Mouse (Mus musculus) left cerebral cortex, postnatal 10 days (tissue): ENCODE data around the gene Slc25a42. TPM values are rescaled to one million over a fixed set of nuclear protein-coding genes. Genes with fewer than 3 reads are reported as not detected.
A peak's percentile ranks its signal among the peaks of the same experiment; 100 is the strongest.
"Not testable (repeated sequence)": the region's sequence is repeated elsewhere in the genome, so short reads cannot be mapped to it uniquely, and the experiment has no call there.

Experiments used
- DNase-seq, 2 experiments: peaks; one replicate each; pipeline ENCODE4 v3.0.0; 2021 to 2022; ENCODE audit warnings: low spot score in 2 of 2, mixed read lengths in 1 of 2; ENCODE audit errors: extremely low spot score in 1 of 2
- intact Hi-C: fragments of 180-260 bp; cut with DNase I; formaldehyde crosslinking; loops from one replicate; pipeline ENCODE4 v1.15.1; 2025
- total RNA-seq, 2 experiments: library from RNA; stranded (reverse); gene quantifications; 2 replicates each; pipeline ENCODE4 v1.2.3; 2021

Slc25a42 gene
- total RNA-seq, 2 experiments from 2014 or later = 26.1 to 26.6 TPM

- no peak for DNase-seq
- intact Hi-C loops = no loop called here
Observed at GRCm38 (mm10) chr8:70217441-70217840, 5.3 kb upstream of the Slc25a42 start.

- intact Hi-C loops = no loop called here
- peak; percentile 73 to 74 for DNase-seq
Observed at GRCm38 (mm10) chr8:70216566-70216965, 4.5 kb upstream of the Slc25a42 start.

- DNase-seq, intact Hi-C loops: not testable (repeated sequence)
Observed at GRCm38 (mm10) chr8:70216161-70216560, 4.1 kb upstream of the Slc25a42 start.

DNA sequence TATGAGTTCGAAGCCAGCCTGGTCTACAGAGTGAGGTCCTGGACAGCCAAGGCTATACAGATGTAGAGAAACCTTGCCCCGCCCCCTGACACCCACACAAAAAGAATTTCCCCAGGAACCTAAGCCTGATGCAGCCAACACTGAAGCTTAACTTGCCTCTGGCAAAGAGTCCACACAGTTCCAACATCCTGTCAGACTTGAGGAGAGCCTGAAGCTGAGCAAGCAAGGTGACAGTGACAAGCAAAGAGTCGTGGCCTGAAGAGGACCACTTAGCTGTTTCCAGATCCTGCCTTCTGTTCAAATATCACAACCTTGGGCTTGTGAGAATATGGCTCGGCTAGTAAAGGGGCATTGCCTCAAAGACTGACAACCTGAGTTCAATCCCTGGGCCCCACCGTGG lies 3.0 kb upstream of the Slc25a42 start:
- intact Hi-C loops = no loop called here
- DNase-seq = no peak

DNA sequence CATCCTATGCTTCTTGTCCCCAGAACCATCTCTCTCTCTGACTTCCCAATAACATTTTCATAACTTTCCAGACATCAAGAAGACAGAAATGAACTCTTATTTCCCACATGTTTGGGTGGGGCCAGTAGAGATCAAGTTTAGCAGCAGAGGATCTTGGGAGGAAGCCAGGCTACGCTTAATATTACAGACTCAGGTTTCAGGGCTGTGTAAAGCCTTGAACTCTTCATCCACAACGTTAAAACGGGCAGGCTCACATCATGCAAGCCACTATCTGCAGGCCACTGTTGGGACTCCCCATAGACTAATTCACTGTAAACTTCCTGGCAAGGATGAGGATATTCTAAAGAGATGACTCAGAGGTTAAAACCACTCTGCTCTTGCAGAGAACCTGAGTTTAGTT lies 2.3 kb upstream of the Slc25a42 start:
- DNase-seq = no peak
- intact Hi-C loops = no loop called here

- intact Hi-C loops = no loop called here
- DNase-seq = peak in 1 of 2 experiments; percentile 69
Observed at GRCm38 (mm10) chr8:70211726-70212111, 386 bp downstream of the Slc25a42 start.

GRCm38 (mm10) chr8:70211275-70211674 lies 830 bp downstream of the Slc25a42 start:
- intact Hi-C loops = no loop called here
- DNase-seq = no peak

GRCm38 (mm10) chr8:70210538-70210937 lies 1.6 kb downstream of the Slc25a42 start:
- DNase-seq = peak in 1 of 2 experiments; percentile 51
- intact Hi-C loops = no loop called here

DNA sequence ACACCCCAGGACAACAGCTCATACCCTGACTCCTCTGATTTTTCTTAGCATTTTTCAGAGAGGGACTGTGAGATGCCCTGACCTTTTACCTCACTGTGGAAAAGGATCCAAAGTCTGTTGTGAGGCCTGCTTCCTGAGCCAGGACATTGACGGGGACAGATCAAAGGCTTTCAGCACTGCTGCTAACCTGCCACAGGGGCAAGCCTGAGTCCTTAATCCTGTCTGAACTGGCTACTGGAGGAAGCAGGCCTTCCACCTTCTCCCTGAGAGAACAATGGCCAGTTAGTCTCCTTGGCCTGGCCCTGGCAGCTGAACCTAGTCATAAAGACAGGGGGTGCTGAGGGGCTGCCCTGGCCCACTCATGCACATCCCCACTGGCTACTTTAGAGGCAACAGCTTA lies 4.0 kb downstream of the Slc25a42 start:
- peak in 1 of 2 experiments; percentile 64 for DNase-seq
- intact Hi-C loops = no loop called here

DNA sequence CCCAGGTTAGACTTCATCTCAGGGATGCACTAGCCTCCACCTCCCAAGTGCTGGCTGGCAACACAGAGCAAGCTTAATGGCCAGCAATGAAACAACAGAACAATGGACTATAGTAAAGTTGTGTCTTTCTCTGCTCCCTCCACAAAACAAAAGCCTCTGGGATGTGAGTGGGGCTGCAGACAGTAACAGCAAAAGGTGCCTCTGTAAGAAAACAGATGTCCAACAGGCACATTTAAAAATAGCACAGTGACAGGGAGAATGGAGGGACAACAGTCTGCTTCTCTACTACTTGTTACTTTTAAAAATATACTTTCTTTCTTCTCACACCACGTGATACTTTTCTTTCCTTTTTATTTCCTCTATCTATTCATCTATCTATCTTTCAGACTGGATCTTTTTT lies 7.3 kb downstream of the Slc25a42 start:
- no peak for DNase-seq
- intact Hi-C loops = no loop called here

DNA sequence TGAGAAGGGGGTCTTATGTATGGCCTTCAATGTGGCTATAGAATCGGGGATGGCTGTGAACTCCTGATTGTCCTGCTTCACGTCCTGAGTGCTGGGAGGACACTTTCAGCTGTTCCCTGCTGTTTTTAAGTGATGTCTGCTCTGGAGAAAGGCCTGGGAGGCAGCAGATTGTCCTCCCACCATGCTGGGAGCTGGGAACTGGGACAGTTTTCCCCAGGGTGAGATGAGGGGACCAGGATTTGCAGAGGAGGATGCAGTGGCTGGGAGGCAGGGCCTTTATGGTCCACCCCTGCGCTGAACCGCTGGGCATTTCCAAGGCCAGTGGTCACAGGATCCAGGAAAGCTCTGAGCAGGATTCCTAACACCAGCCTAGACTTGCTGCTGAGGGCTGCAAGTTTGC lies 9.0 kb downstream of the Slc25a42 start:
- intact Hi-C loops = no loop called here
- peak in 1 of 2 experiments; percentile 22 for DNase-seq

DNA sequence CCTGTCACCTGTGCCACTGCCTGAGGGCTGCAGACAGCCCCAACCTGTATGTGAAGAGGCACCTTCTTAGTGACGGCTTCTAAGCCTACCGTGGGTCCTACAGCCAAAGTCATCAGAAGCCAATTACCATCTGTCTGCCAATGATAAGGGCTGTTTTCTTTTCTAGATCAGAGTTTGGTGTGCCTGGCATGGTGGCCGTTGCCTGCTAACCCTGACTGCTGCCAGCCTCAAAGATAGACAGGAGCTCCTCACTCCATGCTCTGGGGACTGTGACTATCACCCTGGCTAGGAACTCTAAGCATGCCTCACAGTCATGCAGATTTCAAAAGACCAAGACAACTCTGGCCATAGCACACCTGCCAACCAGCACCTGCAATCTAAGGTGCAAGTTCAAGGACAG lies 10.7 kb downstream of the Slc25a42 start:
- no peak for DNase-seq
- intact Hi-C loops = no loop called here

DNA sequence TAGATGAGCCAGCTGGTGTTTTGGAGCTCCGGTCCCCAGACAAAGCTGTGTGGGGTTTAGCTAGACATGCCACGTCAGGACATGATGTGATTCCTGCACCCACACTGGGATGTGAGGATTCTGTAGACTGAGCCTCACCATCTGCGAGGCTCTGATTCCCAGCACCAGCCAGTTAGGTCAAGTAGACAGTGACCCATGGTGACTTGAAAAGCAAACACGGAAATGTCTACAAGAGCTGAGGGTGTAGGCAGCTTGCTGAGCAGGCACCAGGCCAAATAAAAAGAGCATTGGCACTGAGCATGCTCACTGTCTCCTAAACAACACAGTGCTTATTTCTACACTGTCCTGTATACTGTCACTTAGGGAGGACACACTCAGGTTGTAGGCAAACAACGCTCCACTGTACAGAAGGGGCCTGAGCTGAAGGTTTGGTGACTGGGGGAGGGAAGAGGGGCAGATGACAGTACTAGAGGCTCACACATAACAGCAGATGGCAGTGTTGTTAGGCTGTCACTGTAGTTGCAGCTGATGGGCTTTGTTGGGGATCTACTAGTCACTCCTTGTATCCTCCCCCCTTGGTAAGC lies 11.9 kb downstream of the Slc25a42 start:
- DNase-seq = no peak
- intact Hi-C loops = no loop called here

DNA sequence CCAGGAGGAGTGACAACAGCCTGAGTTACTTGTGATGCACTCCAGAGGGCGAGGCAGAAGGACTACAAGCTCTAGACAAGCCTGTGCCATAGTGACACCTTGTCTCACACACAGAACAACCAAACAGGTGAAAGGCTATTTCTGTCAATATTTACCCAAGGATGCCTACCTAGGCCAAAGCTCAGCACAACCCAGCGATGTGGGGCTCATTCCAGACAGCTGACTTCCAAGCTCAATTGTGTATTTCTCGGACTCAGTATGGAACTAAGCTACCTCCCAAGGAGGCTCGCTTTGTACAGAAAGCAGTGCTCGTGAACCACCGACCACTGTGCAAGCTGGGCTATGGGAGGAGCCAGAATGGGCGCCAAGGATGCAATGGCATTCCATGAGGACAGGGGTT lies 14.5 kb downstream of the Slc25a42 start:
- DNase-seq = no peak
- intact Hi-C loops = no loop called here

GRCm38 (mm10) chr8:70195762-70196161 lies 16.3 kb downstream of the Slc25a42 start:
- intact Hi-C loops = no loop called here
- DNase-seq = no peak

DNA sequence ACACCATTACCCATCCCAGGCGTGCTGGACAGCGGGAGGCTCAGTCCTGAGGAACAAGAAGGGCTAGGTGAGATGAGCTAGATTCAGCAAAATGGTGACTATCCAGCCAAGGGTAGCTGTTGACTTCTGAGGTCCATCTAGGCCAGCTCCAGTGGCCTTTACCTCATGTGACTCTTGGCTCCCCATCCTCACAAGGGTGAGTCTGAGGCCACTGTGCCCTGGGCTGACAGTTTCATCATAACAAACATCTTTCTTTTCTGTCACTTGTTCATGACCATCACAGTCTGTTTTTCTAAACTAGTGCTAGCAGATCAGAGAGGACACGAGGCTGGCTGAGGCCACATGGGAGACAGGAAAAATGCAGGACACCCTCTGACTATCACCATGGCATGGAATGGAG lies 17.9 kb downstream of the Slc25a42 start:
- DNase-seq = no peak
- intact Hi-C loops = no loop called here

GRCm38 (mm10) chr8:70193238-70193637 lies 18.9 kb downstream of the Slc25a42 start:
- no peak for DNase-seq
- intact Hi-C loops = no loop called here

DNA sequence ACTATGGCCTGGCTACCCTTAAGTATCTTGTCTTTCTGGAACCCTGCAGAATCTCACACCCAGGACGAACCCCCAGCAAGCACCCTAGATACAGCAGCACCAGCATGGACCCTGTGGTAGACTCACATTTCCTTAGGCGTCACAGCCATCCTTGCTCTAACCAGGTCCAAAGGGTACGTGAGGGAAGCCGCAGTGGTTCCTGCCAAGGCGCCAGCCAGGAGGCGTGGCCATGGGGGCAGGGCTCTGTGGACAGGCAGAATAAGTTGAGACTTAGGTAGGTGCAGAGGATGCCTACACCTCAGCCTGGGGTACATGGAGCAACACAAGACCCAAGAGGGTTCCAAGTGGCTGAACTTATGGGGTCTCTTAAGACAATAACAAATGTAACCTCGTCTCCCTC lies 23.4 kb downstream of the Slc25a42 start:
- DNase-seq = no peak
- intact Hi-C loops = no loop called here

DNA sequence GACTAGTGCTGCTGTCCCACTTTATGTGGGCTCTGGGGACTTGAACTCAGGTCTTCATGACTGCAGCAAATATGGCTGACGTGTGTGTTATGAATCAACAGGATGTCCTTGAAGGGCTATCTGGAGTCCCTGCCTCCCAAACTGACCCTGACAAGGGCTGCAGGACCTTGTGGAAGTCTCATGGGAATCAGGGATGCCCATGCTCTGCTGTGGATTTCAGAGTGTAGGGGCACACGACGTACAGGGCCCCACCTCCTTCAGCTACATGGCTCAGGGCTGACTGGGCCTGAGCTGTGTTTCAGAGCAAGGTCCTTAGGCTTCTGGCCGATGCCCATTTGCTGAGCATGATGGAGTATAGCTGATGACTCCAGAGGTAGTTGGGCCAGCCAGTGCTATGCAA lies 28.9 kb downstream of the Slc25a42 start:
- DNase-seq = no peak
- intact Hi-C loops = no loop called here

GRCm38 (mm10) chr8:70181903-70182252 lies 30.2 kb downstream of the Slc25a42 start:
- no peak for DNase-seq
- intact Hi-C loops = no loop called here

DNA sequence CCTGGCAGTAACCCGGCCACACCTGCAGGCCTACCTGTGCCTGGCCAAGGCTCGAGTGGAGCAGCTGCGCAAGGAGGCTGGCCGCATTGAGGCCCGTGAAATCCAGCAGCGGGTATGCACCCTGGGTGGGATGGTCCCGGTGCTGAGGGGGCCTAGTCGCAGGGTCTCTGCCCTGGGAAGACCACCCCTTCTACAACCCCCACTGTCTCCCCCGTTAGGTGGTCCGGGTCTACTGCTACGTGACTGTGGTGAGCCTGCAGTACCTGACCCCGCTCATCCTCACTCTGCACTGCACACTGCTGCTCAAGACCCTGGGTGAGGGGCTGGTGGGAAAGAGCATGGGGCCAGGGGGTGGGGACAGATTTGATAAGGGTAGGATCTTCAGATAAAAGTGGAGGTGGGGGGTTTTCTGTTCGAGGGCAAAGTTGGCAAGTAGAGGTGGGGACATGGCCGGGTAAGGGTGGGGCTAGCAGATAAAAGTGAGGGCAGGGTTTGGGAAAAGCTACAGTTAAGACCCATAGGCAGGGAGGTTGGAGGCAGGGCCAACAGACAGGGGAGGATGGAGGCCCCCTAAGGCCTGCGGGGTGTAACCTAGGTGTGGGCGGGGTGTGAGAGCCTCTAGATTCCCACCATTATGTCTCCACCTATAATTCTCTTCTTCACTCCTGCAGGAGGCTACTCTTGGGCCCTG lies 30.7 kb downstream of the Slc25a42 start:
- intact Hi-C loops = no loop called here
- DNase-seq = no peak
